Mouse (Mus musculus) neural tube, embryonic 14.5 days (tissue): ENCODE data around the gene Pgpep1. TPM values are rescaled to one million over a fixed set of nuclear protein-coding genes. Genes with fewer than 3 reads are reported as not detected.

ENCODE experiments used
- ATAC-seq: fragments of 200-750 bp; cut with Nextera tagmentation; 2 replicates; pipeline ENCODE4 v1.8.0; 2017; ENCODE audit warnings: low read depth, mild to moderate bottlenecking, moderate TSS enrichment, moderate library complexity
- H3K27ac ChIP-seq: fragments of 300-500 bp; sonication (generic); 2 replicates; pipeline ENCODE4 v1.5.1; 2014; ENCODE audit warnings: low read depth, mild to moderate bottlenecking, control low read depth, low read length, moderate library complexity, mixed read lengths
- H3K27me3 ChIP-seq: fragments of 300-500 bp; sonication (generic); 2 replicates; pipeline ENCODE4 v1.6.1; 2014; ENCODE audit warnings: low read length; ENCODE audit not compliant: control insufficient read depth, insufficient read depth
- H3K36me3 ChIP-seq: fragments of 300-500 bp; sonication (generic); 2 replicates; pipeline ENCODE4 v1.6.1; 2014; ENCODE audit warnings: low read length, mixed read lengths; ENCODE audit not compliant: control insufficient read depth, insufficient read depth
- H3K4me1 ChIP-seq: fragments of 300-500 bp; sonication (generic); 2 replicates; pipeline ENCODE4 v1.6.1; 2014; ENCODE audit warnings: low read length; ENCODE audit not compliant: control insufficient read depth, insufficient read depth
- H3K4me2 ChIP-seq: fragments of 300-500 bp; sonication (generic); 2 replicates; pipeline ENCODE4 v1.6.1; 2014; ENCODE audit warnings: mild to moderate bottlenecking, low read depth, low read length, control low read depth
- H3K4me3 ChIP-seq: fragments of 300-500 bp; sonication (generic); 2 replicates; pipeline ENCODE4 v1.5.1; 2014; ENCODE audit warnings: low read depth, low read length, control low read depth, mixed read lengths
- H3K9ac ChIP-seq: fragments of 300-500 bp; sonication (generic); replicated peaks from 2 replicates; pipeline ENCODE4 v1.6.1; 2014; ENCODE audit warnings: low read depth, mild to moderate bottlenecking, control low read depth, low read length, mixed read lengths
- H3K9me3 ChIP-seq: fragments of 300-500 bp; sonication (generic); 2 replicates; pipeline ENCODE4 v1.6.1; 2016; ENCODE audit warnings: low read length; ENCODE audit not compliant: control insufficient read depth
- WGBS: fragments of 180-500 bp; shearing (Covaris S2); extraction: QIAGEN DNeasy Blood & Tissue Kit; methylation state at CpG from one replicate; pipeline ENCODE4 v1.1.7; 2014; 5-methylcytosine and 5-hydroxymethylcytosine counted together
- polyA plus RNA-seq: library from polyadenylated mRNA; unstranded; fragments of >200 nt; fragmentation: Nextera tagmentation; extraction: Ambion mirVana; gene quantifications from 2 replicates; pipeline ENCODE4 v1.2.1, GENCODE M21; 2014

The Pgpep1 gene
- polyA plus RNA-seq, 1 experiment from 2014 or later = 85.2 TPM

DNA sequence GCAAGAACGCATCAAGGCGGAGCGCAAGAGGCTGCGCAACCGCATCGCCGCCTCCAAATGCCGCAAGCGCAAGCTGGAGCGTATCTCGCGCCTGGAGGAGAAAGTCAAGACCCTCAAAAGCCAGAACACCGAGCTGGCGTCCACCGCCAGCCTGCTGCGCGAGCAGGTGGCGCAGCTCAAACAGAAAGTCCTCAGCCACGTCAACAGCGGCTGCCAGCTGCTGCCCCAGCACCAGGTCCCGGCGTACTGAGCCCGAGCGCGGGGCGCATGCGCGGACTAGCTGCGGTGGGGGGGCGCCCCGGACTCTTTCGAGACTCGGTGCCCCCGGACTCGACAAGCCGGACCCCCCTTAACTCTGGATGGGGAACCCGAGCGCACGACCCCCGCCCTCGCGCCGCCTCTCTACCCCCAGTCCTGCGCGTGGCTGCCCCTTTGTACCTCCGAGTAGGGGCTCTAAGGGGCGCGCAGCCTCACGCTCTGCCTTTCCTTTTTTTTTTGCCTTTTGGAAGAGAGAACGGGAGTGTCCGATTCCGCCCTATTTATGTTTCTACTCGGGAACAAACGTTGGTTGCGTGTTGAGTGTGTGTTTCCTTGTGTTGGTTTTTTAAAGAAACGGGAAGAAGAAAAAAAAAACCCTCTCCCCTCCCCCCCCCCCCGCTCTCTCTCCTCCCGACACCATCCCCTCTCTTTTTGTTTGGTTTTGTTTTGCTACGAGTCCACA is 39.8 kb upstream of the Pgpep1 start:
- Histone ChIP-seq H3K4me2 (peak overlapping the region; percentile 90), H3K4me1 (peaks cover 44% of the 10 kb centered on the region), H3K9me3 (no peaks in the 10 kb centered on the region), H3K9ac (peak overlapping the region; percentile 100), H3K27me3 (no peaks in the 10 kb centered on the region), H3K36me3 (no peaks in the 10 kb centered on the region), H3K4me3 (peak overlapping the region; percentile 93), H3K27ac (peak overlapping the region; percentile 99)
- ATAC-seq = peak; percentile 15; the same call in 1 of the 2 replicates
- under 1% methylated on average over 59 of the region's 59 CpGs for WGBS

DNA sequence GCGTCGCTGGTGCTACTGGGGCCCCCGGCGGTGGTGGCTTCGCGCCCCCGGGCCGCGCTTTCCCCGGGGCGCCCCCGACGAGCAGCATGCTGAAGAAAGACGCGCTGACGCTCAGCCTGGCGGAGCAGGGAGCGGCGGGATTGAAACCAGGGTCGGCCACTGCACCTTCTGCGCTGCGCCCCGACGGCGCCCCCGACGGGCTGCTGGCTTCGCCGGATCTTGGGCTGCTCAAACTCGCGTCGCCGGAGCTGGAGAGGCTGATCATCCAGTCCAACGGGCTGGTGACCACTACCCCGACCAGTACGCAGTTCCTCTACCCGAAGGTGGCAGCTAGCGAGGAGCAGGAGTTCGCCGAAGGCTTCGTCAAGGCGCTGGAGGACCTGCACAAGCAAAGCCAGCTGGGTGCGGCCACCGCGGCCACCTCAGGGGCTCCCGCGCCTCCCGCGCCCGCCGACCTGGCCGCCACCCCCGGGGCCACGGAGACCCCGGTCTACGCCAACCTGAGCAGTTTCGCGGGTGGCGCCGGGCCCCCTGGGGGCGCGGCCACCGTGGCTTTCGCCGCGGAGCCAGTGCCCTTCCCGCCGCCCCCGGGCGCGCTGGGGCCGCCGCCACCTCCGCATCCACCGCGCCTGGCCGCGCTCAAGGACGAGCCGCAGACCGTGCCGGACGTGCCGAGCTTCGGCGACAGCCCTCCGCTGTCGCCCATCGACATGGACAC is 39.1 kb upstream of the Pgpep1 start:
- Histone ChIP-seq H3K4me2 (peak overlapping the region; percentile 90), H3K27ac (peak overlapping the region; percentile 99), H3K27me3 (no peaks in the 10 kb centered on the region), H3K9me3 (no peaks in the 10 kb centered on the region), H3K4me3 (peak overlapping the region; percentile 93), H3K9ac (peak overlapping the region; percentile 100), H3K36me3 (no peaks in the 10 kb centered on the region), H3K4me1 (peaks cover 44% of the 10 kb centered on the region)
- ATAC-seq = peak; percentile 29
- under 1% methylated on average over 87 of the region's 89 CpGs for WGBS

DNA sequence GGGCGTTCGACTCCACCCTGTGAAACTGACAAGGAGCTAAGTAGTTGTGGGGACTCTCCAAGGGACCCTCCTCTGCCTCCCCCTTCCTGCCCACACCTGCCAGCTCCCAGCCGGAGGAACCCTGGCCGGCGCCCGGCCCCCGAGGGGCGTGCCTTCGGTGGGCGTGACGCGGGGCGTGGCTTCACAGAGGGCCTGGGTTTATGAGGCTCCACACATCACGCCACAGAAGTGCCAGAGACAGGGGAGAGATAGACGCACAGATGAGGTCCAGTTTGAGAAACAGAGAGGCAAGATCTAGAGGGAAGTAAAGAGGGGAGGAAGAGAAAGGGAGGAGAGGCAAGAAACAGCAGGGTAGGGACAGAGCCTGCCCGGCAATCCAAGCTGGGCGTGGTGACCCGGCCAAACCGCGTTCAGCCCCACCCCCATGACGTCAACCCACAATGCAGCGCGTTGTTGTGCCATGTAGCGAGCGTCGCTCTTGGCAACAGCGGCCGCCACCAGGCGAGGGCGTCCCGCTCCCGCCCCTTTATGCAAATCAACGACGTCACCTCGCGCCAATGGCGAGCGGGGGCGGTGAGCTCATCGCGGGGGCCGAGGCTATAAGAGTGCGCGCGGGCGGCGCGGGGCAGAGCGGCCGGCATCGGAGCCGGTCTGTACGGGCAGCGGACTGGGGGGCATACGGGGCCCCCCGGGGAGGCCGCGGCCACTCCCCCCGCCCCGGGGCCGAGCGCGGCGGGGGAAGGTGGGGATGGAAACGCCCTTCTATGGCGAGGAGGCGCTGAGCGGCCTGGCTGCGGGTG is 38.3 kb upstream of the Pgpep1 start, which contains the start of gene Jund:
Gene Jund (plus strand): TSS at position 640 of the 800 bp plus-strand sequence.
- peak; percentile 87 for ATAC-seq
- Histone ChIP-seq H3K4me1 (peaks cover 44% of the 10 kb centered on the region), H3K27me3 (no peaks in the 10 kb centered on the region), H3K36me3 (no peaks in the 10 kb centered on the region), H3K9ac (peak within 1 kb of the TSS; percentile 100), H3K4me3 (peak within 1 kb of the TSS; percentile 93), H3K27ac (peak within 1 kb of the TSS; percentile 99), H3K9me3 (no peaks in the 10 kb centered on the region), H3K4me2 (peak within 1 kb of the TSS; percentile 90)
- WGBS = 1% methylated on average over 67 of the region's 69 CpGs

DNA sequence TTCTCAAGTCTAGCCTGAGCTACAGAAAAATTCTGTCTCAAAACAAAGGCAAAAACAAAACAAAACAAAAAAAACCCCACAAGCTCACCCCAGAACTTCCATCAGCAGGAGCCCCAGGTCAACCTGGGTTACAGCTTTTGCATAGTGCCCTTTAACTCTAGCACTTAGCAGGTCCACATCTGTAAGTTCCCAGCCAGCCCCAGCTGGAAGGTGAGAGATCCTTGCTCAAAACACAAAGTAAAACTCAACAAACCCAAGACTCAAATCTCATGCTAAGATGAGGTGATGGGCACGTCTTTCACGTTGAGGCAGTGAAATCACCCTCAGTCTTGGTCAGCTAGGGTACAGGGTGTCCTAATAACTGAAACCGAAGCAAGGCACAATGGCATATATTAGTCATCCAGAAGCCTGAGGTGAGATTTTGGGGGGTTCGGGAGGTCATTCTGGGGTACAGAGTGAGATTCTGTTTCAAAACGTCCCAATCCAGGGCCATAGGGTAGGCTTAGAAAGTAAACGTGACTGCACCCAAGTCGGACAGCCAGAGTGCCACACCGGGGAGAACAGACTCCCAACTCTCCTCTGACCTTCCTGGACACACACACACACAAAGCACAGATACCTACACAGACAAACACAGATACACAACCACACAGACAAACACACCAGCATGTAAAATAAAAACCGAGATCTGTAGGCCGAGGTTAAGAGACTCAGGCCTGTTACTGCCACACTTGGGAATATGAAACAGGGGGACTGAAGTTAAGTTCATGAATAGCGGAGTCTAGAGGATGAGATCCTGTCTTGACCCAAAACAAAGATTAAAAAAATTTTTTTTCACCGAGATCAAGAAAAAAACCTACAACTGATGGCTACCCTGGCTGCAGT is 37.4 kb upstream of the Pgpep1 start:
- no peak for ATAC-seq
- H3K27me3 ChIP-seq = no peaks in the 10 kb centered on the region
- H3K36me3 ChIP-seq = no peaks in the 10 kb centered on the region
- peak overlapping the region; percentile 90 for H3K4me2 ChIP-seq
- peak overlapping the region; percentile 93 for H3K4me3 ChIP-seq
- peak overlapping the region; percentile 99 for H3K27ac ChIP-seq
- H3K9ac ChIP-seq = peak overlapping the region; percentile 100; the same call in 1 of the 2 replicates
- peaks cover 40% of the 10 kb centered on the region for H3K4me1 ChIP-seq
- WGBS = 77% methylated on average over 12 of the region's 12 CpGs
- H3K9me3 ChIP-seq = no peaks in the 10 kb centered on the region

DNA sequence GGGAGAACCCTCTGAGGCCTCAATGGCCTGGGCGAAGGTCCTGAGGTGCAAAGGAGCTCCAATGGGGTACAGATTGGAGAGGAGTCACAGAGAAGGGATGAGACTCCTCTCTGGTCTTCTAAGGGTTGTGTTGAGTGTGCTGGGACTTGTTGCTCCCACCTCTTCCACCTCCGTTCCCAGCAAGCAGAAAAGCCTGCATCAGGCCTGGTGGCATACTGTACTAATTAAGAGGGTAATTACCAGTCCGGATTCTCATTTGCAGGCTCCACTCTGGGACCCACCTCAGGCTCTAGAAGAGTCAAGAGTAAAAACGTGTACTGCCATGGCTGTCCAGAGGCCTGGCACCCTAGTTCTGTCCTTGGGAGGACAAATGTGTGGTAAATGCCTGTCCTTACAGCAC is 36.8 kb upstream of the Pgpep1 start:
- H3K9ac ChIP-seq = 0 out of 2 replicates have a peak overlapping the region, but pooled peaks have one; percentile 28
- no peak overlapping the region for H3K4me3 ChIP-seq
- H3K9me3 ChIP-seq = no peaks in the 10 kb centered on the region
- WGBS = 32% methylated on average over 4 of the region's 4 CpGs
- H3K36me3 ChIP-seq = no peaks in the 10 kb centered on the region
- H3K27me3 ChIP-seq = no peaks in the 10 kb centered on the region
- ATAC-seq = no peak
- H3K4me2 ChIP-seq = peak overlapping the region; percentile 41
- peak overlapping the region; percentile 6; the same call in 1 of the 2 replicates for H3K27ac ChIP-seq
- peaks cover 38% of the 10 kb centered on the region for H3K4me1 ChIP-seq

DNA sequence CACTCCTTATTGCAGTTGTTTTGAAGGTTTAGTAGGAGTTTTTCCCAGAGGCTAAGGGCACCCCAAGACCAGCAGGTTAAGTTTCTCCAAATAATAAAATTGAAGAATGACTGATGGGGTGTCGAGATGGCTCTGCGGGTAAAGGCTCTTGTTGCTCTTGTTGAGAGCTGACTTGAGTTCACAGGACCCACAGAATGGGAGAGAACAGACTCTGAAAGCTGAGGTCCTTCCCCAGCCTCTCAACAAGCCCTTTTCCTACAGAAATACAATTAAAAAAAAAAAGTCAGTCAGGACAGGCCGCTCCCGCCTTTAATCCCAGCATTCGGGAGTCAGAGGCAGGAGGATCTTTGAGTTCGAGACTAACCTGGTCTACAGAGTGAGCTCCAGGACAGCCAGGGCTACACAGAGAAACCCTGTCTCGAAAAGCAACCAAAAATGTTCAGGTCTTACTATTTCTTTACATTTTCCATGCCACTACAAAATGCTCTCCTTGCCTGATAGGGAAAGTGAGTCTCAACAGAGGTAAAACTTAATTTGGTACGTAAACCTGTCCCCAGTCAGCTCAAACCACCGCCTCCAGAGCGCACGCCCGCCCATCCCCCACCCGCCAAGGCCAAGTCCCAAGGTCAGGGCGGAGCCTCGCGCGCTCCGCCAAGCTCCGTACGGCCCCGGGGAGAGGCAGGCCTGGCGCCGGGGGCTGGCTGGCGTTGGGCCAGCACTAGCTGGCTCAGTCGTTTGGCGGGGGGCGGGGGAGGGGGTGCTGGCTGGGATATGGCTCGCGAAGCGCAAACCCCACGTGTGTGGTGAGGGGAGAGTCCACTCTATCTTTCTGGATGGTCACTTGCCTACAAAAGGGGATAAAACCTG is 36.1 kb upstream of the Pgpep1 start:
- Histone ChIP-seq H3K4me1 (peaks cover 38% of the 10 kb centered on the region), H3K9ac (0 out of 2 replicates have a peak overlapping the region, but pooled peaks have one; percentile 28), H3K9me3 (no peaks in the 10 kb centered on the region)

DNA sequence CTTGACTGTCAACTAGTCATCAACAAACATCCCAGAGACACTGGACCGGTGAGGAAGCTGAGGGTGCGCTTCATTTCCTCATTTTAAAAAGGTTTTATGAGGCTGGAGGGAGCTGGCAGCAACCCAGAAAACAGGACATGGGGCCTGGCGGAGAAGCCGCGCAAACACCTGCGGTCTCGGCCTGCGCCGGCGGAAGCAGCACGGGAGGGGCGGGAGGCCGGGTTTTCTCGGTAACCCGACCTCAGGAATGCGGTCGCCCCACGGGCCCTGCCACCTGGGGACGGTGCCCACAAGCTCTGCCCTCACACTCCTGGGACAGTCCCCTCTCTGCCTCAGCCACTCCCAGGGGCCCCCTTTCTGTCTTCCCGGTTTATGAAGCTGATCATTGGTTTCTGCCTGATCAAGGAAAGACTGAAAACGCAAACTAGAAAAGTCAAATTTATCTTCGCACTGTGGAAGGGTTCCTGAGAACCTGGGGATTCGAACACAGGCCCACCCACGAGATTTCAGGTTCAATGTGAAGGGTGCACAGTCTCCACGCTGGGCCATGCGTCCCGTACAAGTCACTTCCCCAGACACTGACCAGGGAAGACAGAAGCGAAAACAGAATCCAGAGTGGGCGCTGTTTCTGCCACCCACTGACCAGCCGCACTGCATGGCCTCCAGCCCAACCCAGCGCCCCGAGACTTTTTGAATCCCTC is 35.3 kb upstream of the Pgpep1 start:
- H3K9ac ChIP-seq = no peak overlapping the region
- no peaks in the 10 kb centered on the region for H3K27me3 ChIP-seq
- ATAC-seq = no peak
- H3K4me2 ChIP-seq = no peak overlapping the region
- no peaks in the 10 kb centered on the region for H3K9me3 ChIP-seq
- no peaks in the 10 kb centered on the region for H3K36me3 ChIP-seq
- no peak overlapping the region for H3K27ac ChIP-seq
- H3K4me3 ChIP-seq = no peak overlapping the region
- peaks cover 35% of the 10 kb centered on the region for H3K4me1 ChIP-seq
- WGBS = 29% methylated on average over 32 of the region's 32 CpGs

More for the DNA sequence above, 36.1 kb upstream of the Pgpep1 start:
- peak overlapping the region; percentile 41 for H3K4me2 ChIP-seq
- 6% methylated on average over 31 of the region's 31 CpGs for WGBS
- no peak overlapping the region for H3K4me3 ChIP-seq
- peak overlapping the region; percentile 6; the same call in 1 of the 2 replicates for H3K27ac ChIP-seq
- ATAC-seq = no peak
- no peaks in the 10 kb centered on the region for H3K36me3 ChIP-seq
- H3K27me3 ChIP-seq = no peaks in the 10 kb centered on the region
